Mouse (Mus musculus) A20 (cell line): ENCODE measurements around the gene Josd1.
A peak's percentile ranks its signal among the peaks of the same experiment; 100 is the strongest.

Source experiments
- DNase-seq: peaks from one replicate; pipeline ENCODE4 v3.0.0-alpha.2; 2011; ENCODE audit warnings: low read depth, low spot score

Josd1 gene

GRCm38 (mm10) chr15:79687646-79688267 is at the start of gene Josd1:
Gene Josd1, minus strand, starts transcription at chr15:79687919.
- peak; percentile 99 for DNase-seq

GRCm38 (mm10) chr15:79734311-79734710 is 46.6 kb upstream of the Josd1 start:
- DNase-seq: no peak

- no peak for DNase-seq
Measured at GRCm38 (mm10) chr15:79733640-79734039, 45.9 kb upstream of the Josd1 start.

- DNase-seq: no peak
Measured at GRCm38 (mm10) chr15:79733192-79733591, 45.5 kb upstream of the Josd1 start.

GRCm38 (mm10) chr15:79731554-79731953 is 43.8 kb upstream of the Josd1 start:
- no peak for DNase-seq

- DNase-seq: no peak
Measured at GRCm38 (mm10) chr15:79728731-79729388, 41.1 kb upstream of the Josd1 start.

- DNase-seq: no peak
Measured at GRCm38 (mm10) chr15:79728311-79728710, 40.6 kb upstream of the Josd1 start.

- no peak for DNase-seq
Measured at GRCm38 (mm10) chr15:79727840-79728239, 40.1 kb upstream of the Josd1 start.

- DNase-seq: no peak
Measured at GRCm38 (mm10) chr15:79725190-79725789, 37.6 kb upstream of the Josd1 start.

- peak; percentile 65 for DNase-seq
Measured at GRCm38 (mm10) chr15:79723439-79723838, 35.7 kb upstream of the Josd1 start.

GRCm38 (mm10) chr15:79720796-79721195 is 33.1 kb upstream of the Josd1 start:
- no peak for DNase-seq

- DNase-seq: no peak
Measured at GRCm38 (mm10) chr15:79720267-79720666, 32.5 kb upstream of the Josd1 start.

- no peak for DNase-seq
Measured at GRCm38 (mm10) chr15:79716710-79717109, 29.0 kb upstream of the Josd1 start.

- DNase-seq: no peak
Measured at GRCm38 (mm10) chr15:79715646-79716045, 27.9 kb upstream of the Josd1 start.

GRCm38 (mm10) chr15:79708229-79708822 is 20.6 kb upstream of the Josd1 start:
- peak; percentile 18 for DNase-seq

- DNase-seq: no peak
Measured at GRCm38 (mm10) chr15:79706603-79707214, 19.0 kb upstream of the Josd1 start.

GRCm38 (mm10) chr15:79697558-79698187 is 10.0 kb upstream of the Josd1 start:
- DNase-seq: no peak

GRCm38 (mm10) chr15:79697011-79697410 is 9.3 kb upstream of the Josd1 start:
- no peak for DNase-seq

GRCm38 (mm10) chr15:79696508-79696907 is 8.8 kb upstream of the Josd1 start:
- DNase-seq: no peak

- DNase-seq: no peak
Measured at GRCm38 (mm10) chr15:79695516-79695915, 7.8 kb upstream of the Josd1 start.

GRCm38 (mm10) chr15:79694512-79694911 is 6.8 kb upstream of the Josd1 start:
- no peak for DNase-seq

GRCm38 (mm10) chr15:79693740-79694139 is 6.0 kb upstream of the Josd1 start:
- no peak for DNase-seq
